Mouse (Mus musculus): Measurements from ENCODE around the gene Gfap.

Gene Gfap

GRCm38 (mm10) chr11:102900763-102901162 is at the start of gene Gfap:
Gene Gfap (minus strand): TSS chr11:102900912.
- DNase-seq (ENCODE audit: low read depth, low spot score) = peak; percentile 53

GRCm38 (mm10) chr11:102948043-102948961 is 47.6 kb upstream of the Gfap start:
- DNase-seq (ENCODE audit: low read depth, low spot score) = no peak

DNA sequence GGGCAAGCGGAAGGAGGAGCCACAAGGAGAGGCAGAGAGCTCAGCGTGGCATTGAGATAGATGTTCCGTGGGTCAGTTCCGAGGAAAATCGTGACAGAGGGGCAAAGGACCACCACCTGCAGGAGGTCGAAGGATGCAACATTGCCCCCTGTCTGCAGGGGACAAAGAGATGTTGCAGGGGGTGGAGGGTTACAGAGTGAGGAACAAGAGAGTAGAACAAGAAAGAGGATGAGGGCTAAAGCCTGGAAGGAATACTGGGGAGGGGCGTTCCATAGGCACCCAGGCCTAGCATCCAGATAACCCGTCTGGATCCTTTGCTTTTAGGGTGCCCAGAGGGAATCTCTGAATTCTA is 46.3 kb upstream of the Gfap start:
- no peak for DNase-seq (ENCODE audit: low read depth, low spot score)

DNA sequence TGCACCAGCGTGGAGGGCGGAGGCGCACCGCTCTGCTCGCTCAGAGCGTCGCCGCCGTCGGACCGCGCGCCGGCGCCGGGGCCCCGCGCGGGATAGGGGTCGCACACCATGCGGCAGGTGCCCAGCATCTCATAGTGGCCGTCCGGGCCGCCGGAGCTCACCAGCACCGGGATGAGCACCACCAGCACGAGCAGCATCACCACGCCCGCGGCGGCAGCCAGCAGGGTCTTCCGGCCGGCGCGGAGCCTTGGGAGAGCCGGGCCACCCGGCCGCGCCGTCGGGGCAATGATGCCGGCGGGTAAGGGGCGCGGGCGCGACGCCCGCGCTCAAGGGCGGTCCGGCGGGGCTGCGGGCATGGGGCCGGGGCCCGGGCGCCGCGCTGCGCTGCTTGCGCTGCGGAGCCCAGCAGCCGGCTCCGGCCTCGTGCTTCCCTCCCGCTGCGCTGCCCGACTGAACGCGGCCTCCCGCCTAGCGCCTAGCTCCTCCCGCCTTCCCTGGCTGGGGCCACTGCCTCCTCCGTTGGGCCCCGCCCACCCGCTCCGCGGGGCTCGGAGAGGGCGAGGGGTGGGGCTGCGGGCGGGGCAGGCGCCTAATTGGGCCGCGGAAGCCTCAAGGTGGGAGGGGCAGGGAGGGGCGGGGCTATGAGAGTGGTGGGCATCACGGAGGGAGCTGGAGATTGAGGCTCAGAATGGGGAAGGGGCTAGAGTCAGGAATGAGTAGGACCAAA is 45.7 kb upstream of the Gfap start, which contains the start of gene C1ql1:
C1ql1 (minus strand) TSS at position 424 of the 727 bp plus-strand sequence.
- peak; percentile 29 for DNase-seq (ENCODE audit: low read depth, low spot score)

DNA sequence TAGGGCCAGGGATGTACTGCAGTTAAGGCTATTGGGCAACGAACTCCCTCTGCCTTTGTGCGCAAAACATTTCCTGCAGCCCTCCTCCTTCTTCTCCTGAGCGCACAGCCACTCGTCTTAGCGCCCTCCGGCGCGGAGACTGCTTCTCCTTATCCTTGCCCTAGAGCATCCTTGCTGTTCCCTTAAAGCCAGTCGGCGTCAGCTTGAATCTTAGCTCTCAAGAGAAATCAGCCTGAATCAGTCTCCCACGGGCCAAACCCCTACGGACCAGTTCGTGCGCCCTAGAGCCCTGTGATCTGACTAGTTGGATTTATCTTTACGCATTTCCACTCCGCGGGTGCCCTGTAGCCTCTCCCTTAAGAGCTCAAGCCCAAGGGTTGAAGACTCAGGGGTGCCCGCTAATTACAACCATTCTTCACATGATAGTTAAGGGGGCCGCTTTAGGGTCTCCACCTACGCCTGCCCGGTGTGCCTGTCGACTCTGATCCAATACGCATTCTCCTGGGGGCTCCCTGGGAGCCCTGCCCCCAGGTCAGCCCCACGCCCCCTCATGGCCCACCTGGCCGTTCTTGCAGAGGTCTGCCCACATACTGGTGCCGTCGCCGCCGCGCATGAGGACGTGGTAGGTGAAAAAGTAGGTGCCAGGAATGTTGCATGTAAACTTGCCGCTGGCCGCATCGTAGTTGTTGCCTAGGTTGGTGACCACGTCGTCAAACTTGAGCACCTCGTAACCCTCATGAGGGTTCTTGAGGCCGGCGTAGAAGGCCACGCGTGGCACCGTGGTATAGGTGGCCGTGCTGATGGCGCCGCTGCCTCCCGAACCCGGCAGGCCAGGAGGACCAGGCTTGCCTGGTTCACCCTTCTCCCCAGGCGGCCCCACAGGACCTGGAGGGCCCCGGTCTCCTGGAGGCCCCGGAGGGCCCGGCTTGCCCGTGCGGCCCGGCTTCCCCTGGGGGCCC is 44.9 kb upstream of the Gfap start:
- DNase-seq (ENCODE audit: low read depth, low spot score) = no peak

- DNase-seq (ENCODE audit: low read depth, low spot score) = no peak
Observed at GRCm38 (mm10) chr11:102941236-102941635, 40.5 kb upstream of the Gfap start.

GRCm38 (mm10) chr11:102939024-102939675 is 38.4 kb upstream of the Gfap start:
- DNase-seq (ENCODE audit: low read depth, low spot score) = no peak

DNA sequence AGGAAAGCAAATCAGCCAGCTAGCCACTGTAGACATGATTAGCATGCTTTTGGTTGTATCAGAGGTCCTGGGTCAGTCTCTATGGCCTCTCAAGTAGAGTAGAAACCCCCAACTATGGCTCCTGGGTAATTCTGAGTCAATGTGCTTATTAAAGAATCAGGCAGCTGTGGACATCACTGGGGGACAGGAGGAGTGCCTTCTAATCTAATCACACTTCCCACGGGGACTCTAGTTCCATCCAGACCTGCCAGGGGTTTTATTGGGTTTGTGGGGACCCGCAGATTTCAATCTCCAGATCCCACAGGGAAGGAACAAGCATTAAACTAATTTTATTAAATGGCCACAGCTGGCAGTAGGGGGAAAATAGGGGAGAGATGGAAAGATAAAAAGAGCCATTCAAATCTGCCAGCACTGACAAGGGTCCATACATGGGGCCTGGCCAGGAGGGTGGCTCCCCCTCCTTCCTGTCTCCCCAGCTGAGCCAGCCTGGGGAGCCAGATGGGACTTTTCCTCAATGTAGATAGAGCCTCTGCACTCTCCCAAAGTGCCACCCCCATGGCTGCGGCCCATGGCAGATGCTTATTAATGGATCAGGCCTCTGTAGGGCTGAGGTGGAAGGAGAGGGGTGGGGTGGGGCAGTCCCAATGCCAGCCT is 36.9 kb upstream of the Gfap start:
- DNase-seq (ENCODE audit: low read depth, low spot score) = no peak

GRCm38 (mm10) chr11:102936272-102936671 is 35.6 kb upstream of the Gfap start:
- no peak for DNase-seq (ENCODE audit: low read depth, low spot score)

DNA sequence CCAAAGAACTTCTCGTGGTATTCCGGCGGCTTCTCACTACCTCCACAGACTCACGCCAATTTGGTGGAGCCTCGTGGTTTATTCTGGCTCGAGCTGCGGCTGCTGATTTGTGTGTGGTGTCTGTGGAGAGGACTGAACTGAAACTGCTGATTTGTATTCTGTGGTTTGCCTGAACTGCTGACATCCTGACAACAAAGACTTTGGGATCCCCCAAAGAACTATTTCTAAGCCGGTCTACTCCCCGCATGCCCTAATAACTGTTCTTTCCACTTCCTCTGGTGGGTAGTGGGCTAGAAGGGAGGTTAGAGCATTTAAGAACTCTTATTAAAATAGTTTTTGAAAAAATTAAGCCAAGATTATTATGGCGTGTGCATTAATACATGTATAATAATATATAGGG is 30.0 kb upstream of the Gfap start:
- DNase-seq (ENCODE audit: low read depth, low spot score) = no peak

GRCm38 (mm10) chr11:102925351-102925717 is 24.6 kb upstream of the Gfap start:
- no peak for DNase-seq (ENCODE audit: low read depth, low spot score)

- peak; percentile 74 for DNase-seq (ENCODE audit: low read depth, low spot score)
Observed at GRCm38 (mm10) chr11:102924557-102925350, 24.0 kb upstream of the Gfap start, which contains the start of gene Kif18b. Gene Kif18b (minus strand): TSS chr11:102925124.

- no peak for DNase-seq (ENCODE audit: low read depth, low spot score)
Observed at GRCm38 (mm10) chr11:102921491-102921890, 20.8 kb upstream of the Gfap start.

DNA sequence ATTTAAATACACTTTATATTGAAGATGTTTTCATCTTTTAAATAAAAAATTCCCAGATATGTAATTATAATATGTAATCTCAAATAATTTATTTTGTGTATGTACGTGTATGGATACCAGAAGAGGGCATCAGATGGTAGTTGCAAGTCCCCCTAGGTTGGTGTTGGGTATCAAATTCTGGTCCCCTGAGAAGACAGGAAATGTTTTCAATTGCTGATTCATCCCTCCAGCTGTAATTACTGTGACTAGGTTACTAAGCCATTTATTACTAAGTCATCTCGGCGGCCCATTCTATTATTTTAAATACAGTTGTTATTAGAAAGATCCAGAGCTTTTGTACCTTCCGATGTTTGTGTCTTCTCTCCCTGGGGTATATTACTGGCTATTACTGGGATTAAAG is 17.4 kb upstream of the Gfap start:
- no peak for DNase-seq (ENCODE audit: low read depth, low spot score)

DNA sequence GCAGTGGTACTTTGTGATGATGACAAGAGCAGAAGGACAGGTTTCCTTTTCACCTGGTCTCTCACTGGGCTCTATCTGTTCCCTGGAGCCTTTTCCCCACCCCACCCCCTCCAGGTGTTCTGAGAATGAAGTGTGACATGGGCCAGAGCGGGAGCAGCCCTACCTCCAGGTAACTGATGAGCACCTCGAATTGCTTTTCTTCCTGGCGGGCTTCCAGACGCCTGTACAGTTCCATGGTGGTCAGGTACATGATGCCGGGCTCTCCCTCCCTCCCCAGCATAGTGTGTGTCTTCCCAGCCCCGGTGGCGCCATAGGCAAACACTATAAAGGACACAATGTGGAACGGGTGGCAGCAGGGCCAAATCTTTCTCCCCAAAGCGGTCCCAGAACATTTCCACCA is 14.7 kb upstream of the Gfap start:
- no peak for DNase-seq (ENCODE audit: low read depth, low spot score)

- no peak for DNase-seq (ENCODE audit: low read depth, low spot score)
Observed at GRCm38 (mm10) chr11:102911376-102911775, 10.7 kb upstream of the Gfap start.

DNA sequence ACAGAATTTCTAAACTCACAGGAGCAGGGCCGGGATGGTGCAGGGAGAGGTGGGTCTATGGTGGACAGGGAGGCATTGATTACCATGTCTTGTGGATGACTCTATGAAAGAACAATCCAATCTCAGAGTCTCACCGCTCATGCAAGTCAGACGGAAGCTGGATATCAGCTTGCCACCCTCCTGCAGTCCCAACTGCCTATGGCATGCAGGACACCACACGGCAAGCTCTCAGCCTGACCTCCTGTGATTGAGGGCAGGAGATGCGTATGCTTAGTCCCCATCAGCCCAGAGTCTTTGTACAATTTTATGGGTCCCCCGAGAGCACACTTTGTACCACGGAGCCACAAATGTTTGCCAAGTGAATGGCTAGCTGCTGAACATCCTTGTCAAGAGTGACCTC is 2.9 kb upstream of the Gfap start:
- no peak for DNase-seq (ENCODE audit: low read depth, low spot score)

GRCm38 (mm10) chr11:102902107-102902506 is 1.4 kb upstream of the Gfap start:
- DNase-seq (ENCODE audit: low read depth, low spot score) = no peak

- no peak for DNase-seq (ENCODE audit: low read depth, low spot score)
Observed at GRCm38 (mm10) chr11:102901199-102901598, 487 bp upstream of the Gfap start.

DNA sequence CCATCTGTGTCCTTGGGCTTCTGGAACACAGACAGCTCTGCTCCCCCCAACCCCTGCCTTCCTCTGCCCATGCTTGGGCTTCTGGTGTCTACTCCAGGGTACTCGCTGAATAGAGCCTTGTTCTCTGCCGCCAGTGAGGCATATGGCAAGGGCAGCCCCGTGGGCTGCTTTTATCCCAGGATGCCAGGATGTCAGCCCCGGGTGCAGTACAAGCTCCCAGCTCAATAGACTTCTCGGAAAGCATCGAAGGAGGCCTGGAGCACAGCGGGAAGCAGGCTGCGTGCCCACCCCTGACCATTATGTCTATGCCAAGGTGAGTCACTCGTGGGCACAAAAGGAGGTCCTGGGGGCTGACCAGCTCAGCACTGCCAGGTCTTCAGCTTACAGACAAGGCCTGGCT is 2.3 kb downstream of the Gfap start:
- DNase-seq (ENCODE audit: low read depth, low spot score) = no peak
